Mouse (Mus musculus) midbrain, embryonic 10.5 days (tissue): ENCODE measurements around the gene Nfat5. TPM values are rescaled to one million over a fixed set of nuclear protein-coding genes. Genes with fewer than 3 reads are reported as not detected.

Experiments used
- DNase-seq: peaks from one replicate; pipeline ENCODE4 v3.0.0-alpha.2; 2017; ENCODE audit warnings: low spot score
- H3K27ac ChIP-seq: fragments of 300-500 bp; sonication (generic); replicated peaks from 2 replicates; pipeline ENCODE4 v1.5.1; 2016; ENCODE audit warnings: mild to moderate bottlenecking
- H3K27me3 ChIP-seq: fragments of 300-500 bp; sonication (generic); 2 replicates; pipeline ENCODE4 v1.6.1; 2016; ENCODE audit warnings: low read depth, mild to moderate bottlenecking; ENCODE audit not compliant: poor library complexity, severe bottlenecking
- H3K36me3 ChIP-seq: fragments of 300-500 bp; sonication (generic); 2 replicates; pipeline ENCODE4 v1.6.1; 2016; ENCODE audit warnings: mild to moderate bottlenecking, moderate library complexity
- H3K4me1 ChIP-seq: fragments of 300-500 bp; sonication (generic); 2 replicates; pipeline ENCODE4 v1.6.1; 2016
- H3K4me3 ChIP-seq: fragments of 300-500 bp; sonication (generic); 2 replicates; pipeline ENCODE4 v1.5.1; 2016; ENCODE audit warnings: mild to moderate bottlenecking, moderate library complexity
- H3K9me3 ChIP-seq: fragments of 300-500 bp; sonication (generic); replicated peaks from 2 replicates; pipeline ENCODE4 v1.6.1; 2016; ENCODE audit warnings: mild to moderate bottlenecking
- WGBS: fragments of 180-500 bp; shearing (Covaris S2); methylation state at CpG from one replicate; pipeline ENCODE4 v1.1.7; 2016; 5-methylcytosine and 5-hydroxymethylcytosine counted together
- polyA plus RNA-seq: library from polyadenylated mRNA; unstranded; fragments of >200 nt; fragmentation: Nextera tagmentation; extraction: Ambion mirVana; gene quantifications from 2 replicates; pipeline ENCODE4 v1.2.1, GENCODE M21; 2016

The Nfat5 gene
- polyA plus RNA-seq, result 7.8 and 8.2 TPM in 2 replicates

- H3K27me3 ChIP-seq, result no peaks in the 10 kb centered on the region
- no peaks in the 10 kb centered on the region for H3K9me3 ChIP-seq
- H3K4me3 ChIP-seq, result peak within 1 kb of the TSS; percentile 99
- H3K36me3 ChIP-seq, result no peaks in the 10 kb centered on the region
- peaks cover 23% of the 10 kb centered on the region for H3K4me1 ChIP-seq
- peak within 1 kb of the TSS; percentile 97 for H3K27ac ChIP-seq
- WGBS, result under 1% methylated on average over 48 of the region's 49 CpGs
- DNase-seq, result peak; percentile 98
Observed at GRCm38 (mm10) chr8:107292928-107293601, at the start of gene Nfat5. Gene Nfat5 (plus strand): TSS chr8:107293470.

GRCm38 (mm10) chr8:107244218-107244617 is 49.1 kb upstream of the Nfat5 start:
- Histone ChIP-seq H3K4me1 (no peaks in the 10 kb centered on the region), H3K27ac (no peak overlapping the region), H3K9me3 (no peaks in the 10 kb centered on the region), H3K4me3 (no peak overlapping the region), H3K27me3 (no peaks in the 10 kb centered on the region), H3K36me3 (no peaks in the 10 kb centered on the region)
- WGBS, result 84% methylated on average over 8 of the region's 8 CpGs
- no peak for DNase-seq

GRCm38 (mm10) chr8:107248456-107248855 is 44.8 kb upstream of the Nfat5 start:
- Histone ChIP-seq H3K27ac (no peak overlapping the region), H3K4me1 (no peaks in the 10 kb centered on the region), H3K36me3 (no peaks in the 10 kb centered on the region), H3K9me3 (no peaks in the 10 kb centered on the region), H3K4me3 (no peak overlapping the region), H3K27me3 (no peaks in the 10 kb centered on the region)
- DNase-seq, result no peak
- WGBS, result 81% methylated on average over 6 of the region's 6 CpGs

- no peak for DNase-seq
- WGBS, result 86% methylated on average over 5 of the region's 5 CpGs
- Histone ChIP-seq H3K27ac (no peak overlapping the region), H3K4me3 (no peak overlapping the region), H3K9me3 (no peaks in the 10 kb centered on the region), H3K27me3 (no peaks in the 10 kb centered on the region), H3K36me3 (no peaks in the 10 kb centered on the region), H3K4me1 (no peaks in the 10 kb centered on the region)
Observed at GRCm38 (mm10) chr8:107251481-107252104, 41.7 kb upstream of the Nfat5 start.

GRCm38 (mm10) chr8:107253121-107253520 is 40.1 kb upstream of the Nfat5 start:
- no peak for DNase-seq
- H3K36me3 ChIP-seq, result no peaks in the 10 kb centered on the region
- no peak overlapping the region for H3K4me3 ChIP-seq
- 85% methylated on average over 6 of the region's 6 CpGs for WGBS
- no peaks in the 10 kb centered on the region for H3K4me1 ChIP-seq
- H3K27ac ChIP-seq, result no peak overlapping the region
- H3K27me3 ChIP-seq, result no peaks in the 10 kb centered on the region
- no peaks in the 10 kb centered on the region for H3K9me3 ChIP-seq

- 59% methylated on average over 3 of the region's 3 CpGs for WGBS
- Histone ChIP-seq H3K4me3 (no peak overlapping the region), H3K4me1 (no peaks in the 10 kb centered on the region), H3K27me3 (no peaks in the 10 kb centered on the region), H3K9me3 (no peaks in the 10 kb centered on the region), H3K36me3 (no peaks in the 10 kb centered on the region), H3K27ac (no peak overlapping the region)
- no peak for DNase-seq
Observed at GRCm38 (mm10) chr8:107254403-107254802, 38.9 kb upstream of the Nfat5 start.

GRCm38 (mm10) chr8:107254951-107255457 is 38.3 kb upstream of the Nfat5 start:
- no peak for DNase-seq
- H3K9me3 ChIP-seq, result no peaks in the 10 kb centered on the region
- 85% methylated on average over 11 of the region's 11 CpGs for WGBS

GRCm38 (mm10) chr8:107257223-107257622 is 36.0 kb upstream of the Nfat5 start:
- 78% methylated on average over 5 of the region's 5 CpGs for WGBS
- no peak overlapping the region for H3K4me3 ChIP-seq
- no peaks in the 10 kb centered on the region for H3K36me3 ChIP-seq
- H3K27ac ChIP-seq, result no peak overlapping the region
- no peaks in the 10 kb centered on the region for H3K27me3 ChIP-seq
- no peaks in the 10 kb centered on the region for H3K9me3 ChIP-seq
- DNase-seq, result no peak
- H3K4me1 ChIP-seq, result peaks cover 4% of the 10 kb centered on the region

More at GRCm38 (mm10) chr8:107254951-107255457, 38.3 kb upstream of the Nfat5 start:
- no peak overlapping the region for H3K4me3 ChIP-seq
- H3K4me1 ChIP-seq, result no peaks in the 10 kb centered on the region
- no peak overlapping the region for H3K27ac ChIP-seq
- no peaks in the 10 kb centered on the region for H3K27me3 ChIP-seq
- no peaks in the 10 kb centered on the region for H3K36me3 ChIP-seq

- no peak overlapping the region for H3K27ac ChIP-seq
- no peaks in the 10 kb centered on the region for H3K9me3 ChIP-seq
- H3K4me1 ChIP-seq, result peaks cover 5% of the 10 kb centered on the region
- no peak overlapping the region for H3K4me3 ChIP-seq
- DNase-seq, result no peak
- no peaks in the 10 kb centered on the region for H3K36me3 ChIP-seq
- no peaks in the 10 kb centered on the region for H3K27me3 ChIP-seq
- 94% methylated on average over 6 of the region's 6 CpGs for WGBS
Observed at GRCm38 (mm10) chr8:107260120-107260519, 33.1 kb upstream of the Nfat5 start.

- no peaks in the 10 kb centered on the region for H3K27me3 ChIP-seq
- WGBS, result 89% methylated on average over 4 of the region's 4 CpGs
- DNase-seq, result no peak
Observed at GRCm38 (mm10) chr8:107261172-107261571, 32.1 kb upstream of the Nfat5 start.

GRCm38 (mm10) chr8:107262046-107262705 is 31.1 kb upstream of the Nfat5 start:
- DNase-seq, result no peak
- Histone ChIP-seq H3K27ac (no peak overlapping the region), H3K9me3 (no peaks in the 10 kb centered on the region), H3K36me3 (no peaks in the 10 kb centered on the region), H3K4me1 (peaks cover 16% of the 10 kb centered on the region), H3K27me3 (no peaks in the 10 kb centered on the region), H3K4me3 (no peak overlapping the region)
- 76% methylated on average over 8 of the region's 8 CpGs for WGBS

More at GRCm38 (mm10) chr8:107261172-107261571, 32.1 kb upstream of the Nfat5 start:
- H3K4me1 ChIP-seq, result peaks cover 14% of the 10 kb centered on the region
- no peaks in the 10 kb centered on the region for H3K36me3 ChIP-seq
- no peak overlapping the region for H3K4me3 ChIP-seq
- H3K27ac ChIP-seq, result no peak overlapping the region
- H3K9me3 ChIP-seq, result no peaks in the 10 kb centered on the region

GRCm38 (mm10) chr8:107265811-107266210 is 27.5 kb upstream of the Nfat5 start:
- H3K36me3 ChIP-seq, result no peaks in the 10 kb centered on the region
- peak; percentile 30 for DNase-seq
- no peaks in the 10 kb centered on the region for H3K9me3 ChIP-seq
- H3K27me3 ChIP-seq, result no peaks in the 10 kb centered on the region
- WGBS, result 75% methylated on average over 10 of the region's 10 CpGs
- H3K4me3 ChIP-seq, result no peak overlapping the region
- peaks cover 20% of the 10 kb centered on the region for H3K4me1 ChIP-seq
- H3K27ac ChIP-seq, result no peak overlapping the region

GRCm38 (mm10) chr8:107268501-107268900 is 24.8 kb upstream of the Nfat5 start:
- DNase-seq, result no peak
- Histone ChIP-seq H3K4me1 (peaks cover 15% of the 10 kb centered on the region), H3K9me3 (no peaks in the 10 kb centered on the region), H3K27me3 (no peaks in the 10 kb centered on the region), H3K27ac (no peak overlapping the region), H3K4me3 (no peak overlapping the region), H3K36me3 (no peaks in the 10 kb centered on the region)
- WGBS, result 82% methylated on average over 9 of the region's 9 CpGs
